Mouse (Mus musculus) cerebellum, postnatal 4 days (tissue): ENCODE measurements around the gene Flt3l.
A peak's percentile ranks its signal among the peaks of the same experiment; 100 is the strongest.
"Not testable (repeated sequence)": the region's sequence is repeated elsewhere in the genome, so short reads cannot be mapped to it uniquely, and the experiment has no call there.

Experiments used
- DNase-seq, 2 experiments: peaks; one replicate each; pipeline ENCODE4 v3.0.0; 2022; ENCODE audit warnings: low spot score in 2 of 2, mixed read lengths in 1 of 2

Gene Flt3l

DNA sequence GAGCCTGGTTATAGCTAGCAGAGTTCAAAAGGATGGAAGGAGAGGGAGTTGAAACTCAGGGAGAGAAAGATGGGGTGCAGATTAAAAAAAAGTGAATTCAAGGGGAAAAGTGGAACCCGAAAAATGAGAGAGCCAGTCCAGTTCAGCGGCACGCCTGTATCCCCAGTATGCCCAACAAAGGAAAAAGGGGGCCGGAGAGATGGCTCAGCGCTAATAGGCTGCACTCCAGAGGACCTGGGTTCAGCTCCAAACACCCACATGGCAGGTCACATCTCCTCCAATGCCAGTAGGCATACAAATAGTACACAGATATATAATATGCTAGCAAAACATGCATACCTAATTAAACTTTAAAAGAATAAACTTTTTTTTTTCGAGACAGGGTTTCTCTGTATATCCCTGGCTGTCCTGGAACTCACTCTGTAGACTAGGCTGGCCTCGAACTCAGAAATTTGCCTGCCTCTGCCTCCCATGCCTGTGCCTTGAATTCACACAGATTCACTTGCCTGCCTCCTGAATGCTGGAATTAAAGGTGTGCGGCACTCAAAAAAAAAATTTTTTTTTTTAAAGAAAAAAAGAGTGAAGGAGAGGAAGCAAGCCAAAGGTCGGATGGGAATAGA is 26.9 kb upstream of the Flt3l start:
- no peak for DNase-seq

DNA sequence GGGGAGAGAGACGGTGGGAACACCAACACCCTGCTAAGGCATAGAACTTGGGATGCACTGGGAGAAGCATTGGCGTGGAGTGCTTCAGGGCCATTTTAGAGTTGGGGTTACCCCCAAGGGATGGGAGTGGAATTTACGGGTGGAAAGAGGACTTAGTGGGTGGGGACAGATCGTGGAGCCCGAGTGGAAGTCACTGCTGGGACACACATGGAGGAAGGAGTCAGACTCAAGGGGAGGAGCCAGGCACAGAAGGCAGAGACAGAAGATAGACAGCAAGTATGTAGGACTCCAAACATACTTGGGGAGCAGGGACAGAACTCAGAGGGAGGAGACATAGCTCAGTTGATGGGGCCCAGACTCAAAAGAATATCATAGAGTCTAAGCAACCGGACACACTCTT is 26.3 kb upstream of the Flt3l start:
- DNase-seq = no peak

DNA sequence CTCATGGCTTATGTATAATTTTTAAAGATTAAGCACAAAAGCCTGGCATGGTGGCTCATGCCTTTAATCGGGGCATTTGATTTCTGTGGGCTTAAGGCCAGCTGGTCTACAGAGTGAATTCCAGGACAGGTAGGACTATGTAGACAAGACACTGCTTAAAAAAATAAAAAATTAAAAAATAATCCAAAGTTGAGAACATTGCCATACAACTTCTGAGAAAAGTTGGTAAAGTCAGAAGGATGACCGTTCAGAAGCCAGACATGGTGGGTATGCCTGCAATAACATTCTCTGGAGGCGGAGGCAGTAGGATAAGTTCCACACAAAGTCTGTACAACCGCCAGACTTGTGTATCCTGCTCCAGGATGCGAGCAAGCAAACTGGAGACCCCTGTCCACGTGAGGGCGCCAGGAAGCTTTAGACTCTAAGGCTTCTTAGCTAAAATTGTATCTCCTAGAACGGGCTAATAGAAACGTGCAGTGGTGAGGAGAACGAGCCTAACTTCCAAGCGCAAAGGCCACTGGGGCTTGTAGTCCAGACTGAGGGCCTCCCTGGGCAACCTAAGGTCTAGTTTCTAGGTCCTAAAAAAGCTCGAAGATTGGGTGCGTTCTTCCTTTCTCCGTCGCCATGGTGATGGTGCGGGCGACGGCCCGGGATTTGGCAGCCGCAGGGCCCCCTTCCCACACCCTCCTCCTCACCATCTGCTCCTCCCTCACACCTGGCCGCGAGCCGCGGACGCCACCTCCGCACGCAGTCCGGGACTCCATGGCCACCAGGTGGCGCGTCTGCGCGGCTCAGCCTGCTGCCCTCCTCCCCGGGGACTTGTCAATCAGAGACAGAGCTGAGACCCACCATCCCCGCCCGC is 25.6 kb upstream of the Flt3l start:
- DNase-seq = peak; percentile 91 to 97

DNA sequence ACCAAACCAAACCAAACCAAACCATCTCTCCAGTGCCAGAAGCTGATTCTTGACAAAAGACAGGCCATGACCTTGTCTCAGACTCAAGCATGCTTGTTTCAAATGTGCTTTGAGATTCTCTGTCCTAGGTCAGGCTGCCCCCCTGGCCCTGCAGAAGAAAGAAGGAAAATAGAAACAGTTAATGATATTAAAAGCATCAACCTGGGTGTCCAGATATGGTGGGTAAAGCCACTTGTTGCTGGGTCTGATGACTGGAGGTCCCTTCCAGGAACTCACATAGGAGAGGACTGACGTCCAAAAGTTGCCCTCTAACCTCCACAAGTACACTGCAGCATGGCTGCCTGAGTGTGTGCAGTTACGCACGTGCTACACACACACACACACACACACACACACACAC is 24.6 kb upstream of the Flt3l start:
- no peak for DNase-seq

DNA sequence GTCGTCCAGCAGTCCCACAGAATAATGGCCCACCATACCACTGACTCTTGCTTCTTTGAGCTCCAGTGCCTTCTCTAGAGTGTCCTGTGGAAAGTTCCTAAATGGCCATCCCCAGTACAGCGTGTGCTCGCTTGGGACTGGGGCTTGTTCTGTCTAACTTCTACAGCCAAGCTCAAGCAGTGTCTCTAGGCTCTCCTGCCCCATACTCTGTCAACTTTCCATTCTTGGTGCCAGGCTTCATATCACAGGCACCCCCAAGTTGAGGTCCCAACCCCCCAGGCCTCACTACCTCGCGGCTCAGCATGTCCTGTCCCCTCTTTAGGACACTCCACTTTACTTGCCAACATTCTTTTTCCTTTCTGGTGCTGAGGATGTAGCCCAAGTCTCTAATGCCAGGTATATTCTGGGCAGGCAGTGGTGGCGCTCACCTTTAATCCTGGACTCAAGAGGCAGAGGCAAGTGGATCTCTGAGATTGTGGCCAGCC is 24.1 kb upstream of the Flt3l start:
- DNase-seq = no peak

DNA sequence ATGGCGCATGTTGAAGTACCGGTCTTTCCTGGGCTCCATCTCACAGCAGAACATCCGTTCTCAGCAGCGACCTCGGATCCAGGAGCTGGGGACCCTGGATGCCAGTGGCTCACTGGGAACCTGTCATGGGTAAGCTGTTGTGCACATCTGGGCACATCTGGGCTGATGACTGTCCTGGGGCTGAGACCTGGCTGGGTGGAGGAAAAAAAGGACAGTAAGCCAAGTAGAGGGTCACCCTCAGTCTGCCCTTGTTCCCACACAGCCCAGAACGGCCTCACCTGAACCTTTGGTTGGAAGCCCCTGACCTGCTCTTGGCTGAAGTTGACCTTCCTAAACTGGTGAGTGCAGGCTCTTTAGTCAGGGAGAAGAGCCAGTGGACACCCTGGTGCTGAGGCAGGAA is 22.8 kb upstream of the Flt3l start:
- DNase-seq = no peak

DNA sequence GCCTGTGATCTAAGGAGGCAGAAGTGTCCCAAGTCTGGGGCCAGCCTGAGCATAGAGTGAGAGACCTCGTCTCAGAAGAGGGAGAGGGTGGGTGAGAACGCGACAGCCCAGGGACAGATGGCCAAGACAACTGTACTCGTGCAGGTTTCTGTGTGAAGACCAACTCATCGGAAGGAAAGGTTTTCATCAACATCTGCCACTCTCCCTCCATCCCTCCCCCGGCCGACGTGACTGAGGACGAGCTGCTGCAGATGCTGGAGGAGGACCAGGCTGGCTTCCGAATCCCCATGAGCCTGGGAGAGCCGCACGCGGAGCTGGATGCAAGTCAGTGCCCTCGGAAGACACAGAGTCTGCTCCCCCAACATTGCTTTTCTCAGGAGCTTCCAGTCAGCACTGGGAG is 21.2 kb upstream of the Flt3l start:
- DNase-seq = no peak

DNA sequence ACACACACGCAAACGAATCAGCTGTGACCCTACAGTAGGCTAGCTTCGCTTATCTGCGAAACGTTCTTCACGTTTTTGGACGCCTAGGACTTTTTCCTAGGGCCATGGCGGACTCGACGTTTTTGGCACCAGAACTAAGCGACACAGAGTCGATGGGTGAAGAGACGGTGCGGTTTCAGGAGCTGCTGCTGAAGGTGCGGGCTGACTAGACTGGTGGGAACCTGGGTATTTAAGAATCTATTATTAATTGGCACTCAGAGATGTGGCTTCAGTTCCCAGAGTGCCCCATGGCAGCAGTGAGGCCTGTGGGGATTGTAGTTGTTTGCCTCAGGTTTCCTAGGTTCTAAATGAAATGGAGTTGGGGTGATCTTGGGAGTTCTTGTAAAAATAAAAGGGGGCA is 20.0 kb upstream of the Flt3l start:
- no peak for DNase-seq

DNA sequence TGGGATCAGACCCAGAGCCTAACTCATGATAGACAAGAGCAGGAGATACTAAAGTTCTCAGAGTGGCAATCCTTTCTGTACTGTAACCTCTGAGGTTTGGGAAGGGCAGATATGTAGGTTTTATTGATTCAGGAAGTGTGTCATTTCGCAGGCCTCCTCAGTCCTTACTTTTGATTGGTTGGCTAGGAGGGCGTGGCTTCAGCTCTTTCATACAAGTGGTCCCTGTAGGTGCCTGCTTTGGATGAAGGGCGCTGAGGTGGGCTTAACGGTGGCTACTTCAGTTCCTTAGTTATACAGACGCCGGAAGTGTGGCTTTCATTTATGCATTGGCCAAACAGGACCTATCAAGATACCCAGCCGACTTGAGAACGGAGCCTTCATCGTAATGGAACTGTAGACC is 19.4 kb upstream of the Flt3l start:
- no peak for DNase-seq

DNA sequence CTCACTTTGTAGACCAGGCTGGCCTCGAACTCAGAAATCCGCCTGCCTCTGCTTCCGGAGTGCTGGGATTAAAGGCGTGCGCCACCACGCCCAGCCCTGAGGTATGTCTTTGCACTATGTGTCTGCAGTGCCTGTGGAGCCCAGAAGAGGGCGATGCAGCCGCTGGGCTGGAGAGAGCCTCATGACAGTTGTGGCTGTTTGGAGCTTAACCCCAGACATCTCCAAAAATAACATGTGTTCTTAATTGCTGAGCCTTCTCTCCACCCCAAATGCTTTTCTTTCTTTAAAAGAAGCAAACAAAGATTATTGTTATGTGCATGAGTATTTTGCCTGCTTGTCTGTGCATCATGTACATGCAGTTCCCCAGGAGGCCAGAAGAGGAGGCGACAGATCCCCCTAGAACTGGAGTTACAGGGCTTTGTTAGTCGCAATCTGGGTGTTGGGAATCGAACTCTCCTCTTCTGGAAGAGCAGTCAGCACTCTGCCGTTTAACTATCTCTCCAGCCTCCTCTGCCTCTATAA is 18.8 kb upstream of the Flt3l start:
- DNase-seq = peak in 1 of 2 experiments; percentile 68

DNA sequence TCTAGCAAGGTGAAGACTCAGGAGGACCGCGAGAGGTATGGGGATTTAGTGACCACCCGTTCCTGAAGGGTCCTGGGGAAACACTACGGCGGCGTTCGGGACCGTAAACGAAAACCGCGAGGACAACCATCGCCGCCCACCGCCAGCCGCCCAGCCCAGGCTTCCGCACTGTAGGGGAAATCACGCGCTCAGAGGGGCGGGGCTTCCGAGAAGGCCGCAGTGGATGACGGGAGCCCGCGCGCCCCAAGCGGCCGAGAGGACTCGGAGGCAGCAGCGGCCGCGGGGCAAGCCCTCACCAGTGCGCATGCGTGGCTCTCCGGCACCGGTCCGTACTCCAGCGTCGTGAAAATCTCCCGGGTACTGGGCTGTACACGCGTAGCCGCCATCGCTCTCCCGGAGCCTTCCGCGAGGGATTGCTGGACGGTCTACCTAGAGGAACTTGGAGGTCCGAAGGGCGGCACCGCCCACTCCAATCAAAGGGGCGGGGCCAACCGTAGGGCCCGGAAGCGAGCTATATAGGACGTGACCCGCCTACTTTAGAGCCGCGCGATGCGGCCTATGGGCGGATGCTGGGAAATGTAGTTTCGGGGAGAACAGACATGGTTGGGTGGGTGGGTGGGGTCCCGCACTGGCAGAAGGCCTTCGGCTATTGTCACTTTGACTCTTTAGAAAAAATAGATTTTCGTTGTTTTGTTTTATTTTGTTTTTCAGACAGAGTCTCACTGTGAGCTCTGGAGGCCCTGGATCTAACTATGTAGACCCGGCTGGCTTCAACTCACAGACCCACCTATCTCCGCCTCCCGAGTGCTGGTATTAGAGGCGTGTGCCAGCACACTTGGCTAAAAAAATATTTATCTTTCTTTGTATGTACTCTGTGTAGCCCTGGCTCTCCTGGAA is 18.1 kb upstream of the Flt3l start, which contains the start of the genes Pih1d1 and Aldh16a1:
Gene Pih1d1 (plus strand): TSS at position 208 of the 897 bp plus-strand sequence.
Gene Aldh16a1 (minus strand): TSS at position 489 of the 897 bp plus-strand sequence.
- DNase-seq = peak; percentile 92 to 98

DNA sequence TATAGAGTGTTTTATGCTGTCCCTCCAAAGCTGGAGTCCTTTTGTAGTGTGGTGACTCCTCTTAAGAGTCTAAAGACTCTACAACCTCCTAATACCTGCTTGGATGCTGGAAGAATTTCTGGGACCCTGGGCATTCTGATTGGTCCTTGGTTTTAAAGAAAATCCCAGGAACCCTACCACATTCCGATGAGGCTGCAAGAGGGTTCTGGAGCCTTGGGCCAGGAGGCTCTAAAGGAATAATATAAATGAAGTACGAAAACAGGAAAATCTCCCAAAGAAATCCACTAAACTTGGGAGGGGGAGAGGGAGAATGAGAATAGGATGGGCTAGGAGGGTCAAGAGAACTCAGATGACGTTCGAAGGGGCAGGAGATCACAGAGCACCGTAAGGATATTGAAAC is 17.4 kb upstream of the Flt3l start:
- DNase-seq = no peak

DNA sequence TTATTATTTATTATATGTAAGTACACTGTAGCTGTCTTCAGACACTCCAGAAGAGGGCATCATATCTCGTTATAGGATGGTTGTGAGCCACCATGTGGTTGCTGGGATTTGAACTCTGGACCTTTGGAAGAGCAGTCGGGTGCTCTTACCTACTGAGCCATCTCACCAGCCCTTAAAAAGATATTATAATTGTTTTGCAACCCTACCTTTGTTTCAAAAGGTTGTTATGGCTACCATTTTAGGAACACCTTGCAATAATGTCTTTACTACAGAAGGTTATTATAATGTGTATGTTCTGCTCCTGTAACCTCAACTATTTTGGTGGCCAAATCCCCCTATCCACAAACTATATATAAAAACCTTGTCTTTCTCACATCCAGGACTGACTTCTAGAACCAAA is 16.8 kb upstream of the Flt3l start:
- DNase-seq = not testable (repeated sequence)

DNA sequence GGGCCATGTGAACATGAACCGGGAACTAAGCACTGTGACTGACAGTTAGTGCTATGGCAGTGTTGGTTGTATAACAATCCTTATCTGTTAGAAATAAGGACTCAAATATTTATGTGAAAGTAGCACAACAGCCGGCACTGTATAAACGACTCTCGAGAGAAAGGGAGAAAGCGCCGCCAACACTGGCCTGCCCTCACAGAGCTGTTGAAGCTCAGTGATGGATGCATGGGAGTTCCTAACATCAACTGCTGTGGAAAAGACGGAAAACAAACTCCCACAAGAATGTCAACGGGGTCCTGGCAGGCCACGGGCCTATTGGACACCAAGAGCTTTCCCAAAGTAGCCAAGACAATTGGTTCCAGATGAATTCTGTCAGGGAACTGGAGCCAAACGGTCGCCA is 15.1 kb upstream of the Flt3l start:
- DNase-seq = no peak

DNA sequence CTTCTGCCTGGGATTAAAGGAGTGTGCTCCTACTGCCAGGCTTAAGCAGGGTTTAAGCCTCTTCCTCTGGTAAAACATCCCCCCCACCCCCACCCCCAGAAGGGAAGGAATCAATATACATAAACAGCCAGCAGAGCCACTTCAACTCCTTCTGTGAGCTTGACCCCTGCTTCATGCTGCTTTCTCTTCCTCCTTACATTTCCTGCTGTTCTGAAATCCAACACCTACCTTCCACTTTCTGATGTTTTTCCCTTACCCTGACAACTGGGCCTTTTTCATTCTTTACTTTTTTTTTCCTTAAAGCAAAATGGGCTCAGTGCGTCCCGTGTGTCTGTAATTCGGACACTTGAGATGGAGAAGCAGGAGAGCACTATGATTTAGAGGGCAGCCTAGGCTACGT is 14.1 kb upstream of the Flt3l start:
- DNase-seq = no peak

DNA sequence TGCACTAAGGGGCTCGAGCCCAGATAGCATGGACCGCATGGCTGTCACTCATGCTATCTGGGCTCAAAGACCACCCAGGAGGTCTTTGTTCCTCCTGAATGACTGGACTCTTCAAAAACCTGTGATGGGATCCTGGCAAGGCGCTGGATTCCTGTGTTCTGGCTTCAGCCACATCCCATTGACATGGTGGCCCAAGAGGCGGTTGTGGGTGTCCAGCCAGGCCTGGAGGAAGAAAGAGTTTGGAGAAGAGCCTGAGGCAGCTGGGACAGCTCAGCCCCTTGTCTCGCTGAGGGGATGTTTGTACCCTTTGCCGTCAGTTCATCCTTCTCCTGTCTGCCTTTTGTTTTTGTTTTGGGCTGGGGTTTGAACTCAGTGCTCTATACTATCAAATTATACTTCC is 13.3 kb upstream of the Flt3l start:
- no peak for DNase-seq

DNA sequence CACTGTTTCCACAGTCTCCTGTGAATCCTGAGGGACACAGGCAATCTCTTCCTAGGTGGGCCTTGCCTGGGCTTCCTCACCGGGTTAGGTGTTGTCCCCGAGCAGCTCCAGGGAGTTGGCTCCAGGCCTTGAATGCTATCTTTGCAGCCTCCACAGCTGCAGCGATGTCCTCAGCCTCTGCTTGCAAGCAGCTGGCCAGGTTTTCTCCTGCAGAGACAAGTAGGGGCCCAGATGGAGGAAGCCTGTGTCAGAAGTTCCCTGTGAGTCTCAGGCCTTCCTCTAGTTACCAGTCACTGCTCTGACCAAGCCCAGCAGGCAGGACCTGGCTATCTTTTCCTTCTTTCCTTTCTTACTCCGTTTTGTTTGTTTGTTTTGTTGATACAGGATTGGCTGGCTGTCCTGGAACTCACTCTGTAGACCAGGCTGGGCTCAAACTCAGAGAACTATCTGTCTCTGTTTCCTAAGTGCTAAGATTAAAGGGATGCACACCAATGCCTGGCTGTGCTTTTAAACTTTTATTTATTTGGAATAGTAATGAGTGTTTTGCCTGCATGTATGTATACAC is 12.4 kb upstream of the Flt3l start:
- no peak for DNase-seq

DNA sequence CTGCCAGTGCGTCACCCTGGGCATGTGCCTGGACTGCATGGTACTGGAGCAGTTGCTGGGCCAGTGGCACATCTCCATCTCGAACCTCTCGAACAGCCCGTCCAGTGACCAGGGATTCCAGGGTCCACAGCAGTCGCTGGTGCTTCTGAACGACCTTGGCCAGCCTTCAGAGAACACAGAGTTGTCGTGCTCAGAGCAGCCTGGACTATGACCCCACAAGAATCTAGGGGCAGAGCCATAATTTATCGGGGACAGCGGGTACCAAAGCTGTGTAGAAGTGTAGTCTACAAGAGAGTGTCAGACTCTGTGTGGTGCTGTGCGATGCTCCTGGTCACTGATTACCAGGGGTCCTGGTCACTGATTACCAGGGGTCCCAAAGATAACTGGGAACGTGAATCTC is 11.7 kb upstream of the Flt3l start:
- DNase-seq = no peak

DNA sequence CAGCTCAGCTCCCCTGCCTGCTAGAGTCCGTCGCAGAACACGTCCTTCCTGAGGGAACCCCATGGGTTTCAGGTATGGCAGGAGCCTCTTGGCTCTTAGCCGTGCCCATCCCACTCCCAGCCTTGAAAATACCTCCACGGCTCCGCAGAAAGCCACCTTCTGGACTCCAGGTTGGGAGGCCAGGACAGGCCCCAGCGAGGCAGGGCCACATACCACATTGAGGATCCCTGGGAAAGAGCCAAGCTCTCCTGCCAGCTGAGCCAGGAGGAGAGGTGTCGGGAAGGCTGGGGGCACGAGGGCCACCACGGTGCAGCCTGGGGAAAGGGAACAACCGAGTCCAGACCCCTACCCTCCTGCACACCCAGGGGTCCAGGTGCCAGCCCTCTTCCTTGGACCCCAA is 11.0 kb upstream of the Flt3l start:
- DNase-seq = no peak

DNA sequence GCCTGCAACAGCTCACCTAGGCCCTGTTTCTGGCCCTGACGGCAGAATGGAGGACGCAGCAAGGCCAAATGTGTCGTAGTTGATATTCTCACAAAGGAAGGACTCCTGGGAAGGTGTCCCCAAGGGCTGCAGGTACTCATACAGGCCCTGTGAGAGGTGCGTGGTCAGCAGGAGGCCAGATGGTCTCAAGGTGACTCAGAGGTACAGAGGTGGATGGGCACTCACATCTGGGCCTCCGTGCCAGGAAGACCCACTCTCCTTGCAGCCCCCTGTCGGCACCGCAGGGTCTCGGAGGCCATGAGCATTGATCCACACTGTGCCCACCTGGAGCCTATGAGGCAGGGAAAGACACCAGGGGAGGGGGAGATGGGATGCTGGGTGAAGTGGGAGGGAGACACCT is 9.2 kb upstream of the Flt3l start:
- DNase-seq = no peak

DNA sequence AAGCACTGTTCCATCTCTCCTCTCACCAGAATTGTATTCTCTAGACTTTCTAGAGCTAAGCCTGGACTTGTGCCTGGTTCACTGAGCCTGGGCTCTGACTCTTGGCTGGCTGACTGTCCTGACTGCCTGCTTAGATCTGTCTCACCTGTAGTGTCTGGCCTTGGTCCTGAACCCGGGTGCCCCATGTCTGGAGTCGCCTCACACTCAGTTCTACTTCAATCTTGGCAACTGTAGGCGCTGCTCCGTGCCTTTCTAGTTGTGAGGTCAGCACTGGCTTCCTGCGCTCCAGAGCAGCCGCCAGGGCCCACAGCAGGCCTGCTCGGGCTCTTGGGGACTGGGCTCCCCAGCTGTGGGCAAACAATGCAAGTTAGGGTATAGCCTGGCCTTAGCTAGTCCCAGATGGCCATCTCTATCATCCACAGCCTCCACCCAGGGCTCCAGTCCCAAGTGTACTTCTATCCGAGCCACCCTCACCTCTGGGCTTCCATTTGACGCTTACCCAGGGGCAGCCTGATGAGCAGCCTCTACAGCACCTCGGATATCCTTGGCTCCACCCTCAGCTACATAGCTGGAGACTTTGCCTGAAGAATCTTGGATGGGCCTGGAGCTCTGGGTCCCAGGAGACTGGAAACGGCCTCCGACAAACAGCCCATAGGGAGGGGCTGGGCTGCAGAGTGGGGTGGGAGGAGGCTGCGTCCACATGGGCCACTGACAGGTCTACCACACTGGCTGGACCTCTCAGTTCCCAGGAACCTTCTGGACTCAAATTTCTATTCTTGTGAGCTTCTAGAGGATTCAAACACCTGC is 8.3 kb upstream of the Flt3l start:
- DNase-seq = no peak
